Mouse (Mus musculus): ENCODE data around the gene Dnah6.

Dnah6 gene

DNA sequence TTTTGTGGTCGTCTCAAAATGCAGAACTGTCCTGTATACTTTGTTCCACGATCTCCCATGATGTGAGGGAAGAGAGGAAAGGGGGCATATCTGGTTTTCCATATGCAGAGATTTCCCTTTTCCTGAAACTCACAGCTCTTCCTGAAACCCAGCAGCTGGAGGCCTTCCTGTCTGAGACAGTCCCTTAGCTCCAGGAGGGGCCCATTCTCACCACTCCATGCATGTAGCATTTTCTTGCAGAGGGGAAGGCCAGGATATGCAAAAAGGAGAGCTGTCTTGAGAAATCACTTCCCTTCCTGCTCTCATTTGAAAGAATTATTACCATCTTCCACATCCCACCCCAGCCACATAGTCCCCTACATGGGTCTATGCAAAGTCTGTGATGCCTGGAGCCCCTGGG is 183.2 kb downstream of the Dnah6 start:
- no peak for DNase-seq (ENCODE audit: extremely low spot score, low spot score)

DNA sequence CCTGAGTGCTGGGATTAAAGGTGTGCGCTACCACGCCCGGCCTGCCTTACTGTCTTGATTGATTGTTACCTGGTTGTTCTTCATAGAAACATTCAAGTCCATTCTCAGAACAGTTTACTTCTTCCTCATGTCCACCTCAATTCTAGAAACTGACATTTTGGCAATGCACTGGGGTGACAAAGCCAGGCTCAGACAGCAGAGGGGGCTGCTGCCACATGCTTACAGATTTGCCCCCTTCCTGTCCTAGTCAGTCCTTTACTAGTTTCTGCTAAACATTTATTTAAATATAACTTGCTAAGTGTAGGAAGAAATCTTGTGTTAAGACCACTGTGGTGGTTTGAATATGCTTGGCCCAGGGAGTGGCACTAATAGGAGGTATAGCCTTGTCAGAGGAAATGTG is 192.6 kb downstream of the Dnah6 start:
- no peak for DNase-seq (ENCODE audit: extremely low spot score, low spot score)

- DNase-seq (ENCODE audit: extremely low spot score, low spot score) = no peak
These were observed 193.6 kb downstream of the Dnah6 start for GRCm38 (mm10) chr6:73027881-73028280.

DNA sequence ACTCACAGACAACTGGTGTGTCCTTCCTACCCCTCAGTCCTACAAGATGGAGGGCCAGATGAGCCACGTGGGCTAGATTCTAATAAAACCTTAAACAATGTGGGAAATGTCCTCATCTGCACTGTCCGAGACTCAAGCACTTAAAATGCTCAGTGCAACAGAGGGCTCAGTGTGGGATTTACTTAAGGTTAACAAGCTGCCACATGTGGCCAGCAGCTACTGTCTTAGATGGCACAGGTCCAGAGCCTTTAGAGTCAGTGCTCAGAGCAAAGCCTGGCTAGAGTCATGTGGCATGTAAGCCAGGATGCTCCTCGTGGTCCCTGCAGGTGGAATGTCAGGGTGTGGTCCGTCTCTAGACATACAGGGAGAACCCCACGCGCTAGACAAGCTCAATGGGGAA is 194.6 kb downstream of the Dnah6 start:
- no peak for DNase-seq (ENCODE audit: extremely low spot score, low spot score)

DNA sequence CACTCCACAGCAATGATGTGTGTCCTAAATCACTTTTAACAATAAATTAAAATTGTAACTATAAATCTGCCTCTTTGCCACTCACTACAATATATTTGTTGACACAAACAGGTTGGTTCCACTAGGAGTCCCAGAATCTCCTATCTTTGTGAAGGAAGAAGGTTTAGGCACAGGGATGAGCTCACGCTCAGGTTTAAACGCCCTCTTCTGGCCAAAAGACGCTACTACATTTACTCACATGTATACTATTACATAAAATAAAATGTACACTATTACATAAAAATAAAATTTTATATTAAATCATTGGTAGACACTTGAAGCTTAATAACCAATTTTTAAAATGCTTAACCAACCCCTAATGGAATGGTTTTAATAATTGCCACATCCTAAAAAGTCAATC is 201.4 kb downstream of the Dnah6 start:
- DNase-seq (ENCODE audit: extremely low spot score, low spot score) = no peak

DNA sequence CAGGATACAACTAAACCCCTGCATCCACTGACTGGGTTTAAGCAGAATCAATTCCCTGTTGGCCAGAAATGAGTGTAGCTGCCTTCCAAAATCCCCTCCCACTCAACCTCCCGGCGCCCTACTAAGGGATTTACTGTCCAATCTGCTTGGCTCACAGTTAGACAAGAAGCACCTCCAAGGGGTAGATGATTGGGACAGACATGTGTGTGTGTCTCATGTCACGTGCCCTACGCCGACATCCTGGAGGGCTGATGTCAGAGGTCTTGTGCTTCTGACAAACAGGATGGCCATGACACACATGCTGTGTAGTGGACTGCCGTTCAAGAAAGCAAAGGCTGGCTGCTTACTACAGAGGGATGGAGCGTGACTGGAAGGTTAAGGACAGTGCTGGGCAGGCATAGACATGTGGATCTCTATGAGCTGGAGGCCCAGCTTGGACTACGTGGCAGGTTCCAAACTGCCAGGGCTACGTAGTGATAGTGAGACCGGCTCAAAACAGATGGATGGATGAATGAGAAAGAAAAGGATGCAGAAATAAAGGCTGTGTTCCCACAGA is 202.6 kb downstream of the Dnah6 start:
- no peak for DNase-seq (ENCODE audit: extremely low spot score, low spot score)

GRCm38 (mm10) chr6:73014317-73015160 is 206.9 kb downstream of the Dnah6 start:
- no peak for DNase-seq (ENCODE audit: extremely low spot score, low spot score)

GRCm38 (mm10) chr6:73012931-73013330 is 208.5 kb downstream of the Dnah6 start:
- DNase-seq (ENCODE audit: extremely low spot score, low spot score) = no peak

- no peak for DNase-seq (ENCODE audit: extremely low spot score, low spot score)
These were observed 209.6 kb downstream of the Dnah6 start for GRCm38 (mm10) chr6:73011827-73012226.

DNA sequence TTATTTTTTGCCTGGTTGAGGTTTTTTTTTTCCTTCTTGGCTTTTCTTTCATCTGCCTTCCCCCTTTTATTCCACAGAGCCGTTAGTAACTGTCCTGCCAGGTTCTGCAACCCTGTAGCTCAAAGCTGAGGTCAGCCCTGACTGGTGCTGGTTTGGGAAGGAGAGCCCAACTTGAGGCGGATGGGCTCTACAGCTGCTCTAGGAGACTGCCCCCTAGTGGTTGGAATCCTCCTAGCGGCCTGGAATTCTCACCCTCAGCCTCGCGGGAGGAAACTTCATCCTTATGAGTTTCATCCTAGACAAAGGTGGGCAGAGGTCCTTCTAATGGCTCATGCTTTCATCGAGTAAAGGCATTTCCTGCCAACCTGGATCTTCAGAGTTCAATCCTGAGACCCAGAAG is 211.4 kb downstream of the Dnah6 start:
- peak; percentile 54 for DNase-seq (ENCODE audit: extremely low spot score, low spot score)

- DNase-seq (ENCODE audit: extremely low spot score, low spot score) = no peak
These were observed 217.8 kb downstream of the Dnah6 start for GRCm38 (mm10) chr6:73003601-73004000.

DNA sequence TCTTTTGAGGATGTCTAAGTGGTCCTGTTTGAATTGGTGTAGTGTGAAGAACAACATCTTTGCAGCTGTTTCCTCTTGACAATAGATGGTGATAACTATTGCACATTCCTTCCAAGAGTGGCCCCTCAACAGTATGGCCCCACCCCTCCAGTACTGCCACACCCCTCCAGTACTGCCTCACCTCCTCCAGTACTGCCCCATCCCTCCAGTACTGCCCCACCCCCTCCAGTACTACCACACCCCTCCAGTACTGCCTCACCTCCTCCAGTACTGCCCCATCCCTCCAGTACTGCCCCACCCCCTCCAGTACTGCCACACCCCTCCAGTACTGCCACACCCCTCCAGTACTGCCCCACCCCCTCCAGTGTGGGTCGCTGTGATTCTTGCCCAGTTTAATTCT is 219.1 kb downstream of the Dnah6 start:
- no peak for DNase-seq (ENCODE audit: extremely low spot score, low spot score)

GRCm38 (mm10) chr6:72998809-72999208 is 222.6 kb downstream of the Dnah6 start:
- DNase-seq (ENCODE audit: extremely low spot score, low spot score) = no peak

DNA sequence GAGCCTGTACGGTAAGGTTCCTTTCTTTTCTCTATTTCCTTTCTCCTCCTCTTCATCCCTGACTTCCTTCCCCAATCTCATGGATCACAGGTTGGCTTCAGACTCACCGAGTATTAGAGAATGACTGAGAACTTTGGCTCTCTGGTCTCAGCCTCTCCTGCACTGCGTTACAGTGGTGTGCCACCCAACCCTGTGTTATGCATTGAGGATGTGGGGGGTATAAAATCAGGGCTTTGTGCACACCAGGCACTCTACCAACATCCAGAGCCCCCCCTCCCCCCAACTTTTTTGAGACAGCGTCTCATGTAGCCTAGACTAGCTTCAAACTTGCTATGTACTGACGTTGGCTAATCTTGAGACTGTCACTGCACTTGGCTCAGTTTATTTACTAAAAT is 227.8 kb downstream of the Dnah6 start:
- no peak for DNase-seq (ENCODE audit: extremely low spot score, low spot score)

- no peak for DNase-seq (ENCODE audit: extremely low spot score, low spot score)
These were observed 228.3 kb downstream of the Dnah6 start for GRCm38 (mm10) chr6:72993054-72993687.

GRCm38 (mm10) chr6:72990206-72990605 is 231.2 kb downstream of the Dnah6 start:
- DNase-seq (ENCODE audit: extremely low spot score, low spot score) = no peak

- DNase-seq (ENCODE audit: extremely low spot score, low spot score) = no peak
These were observed 232.3 kb downstream of the Dnah6 start for GRCm38 (mm10) chr6:72989028-72989736.

DNA sequence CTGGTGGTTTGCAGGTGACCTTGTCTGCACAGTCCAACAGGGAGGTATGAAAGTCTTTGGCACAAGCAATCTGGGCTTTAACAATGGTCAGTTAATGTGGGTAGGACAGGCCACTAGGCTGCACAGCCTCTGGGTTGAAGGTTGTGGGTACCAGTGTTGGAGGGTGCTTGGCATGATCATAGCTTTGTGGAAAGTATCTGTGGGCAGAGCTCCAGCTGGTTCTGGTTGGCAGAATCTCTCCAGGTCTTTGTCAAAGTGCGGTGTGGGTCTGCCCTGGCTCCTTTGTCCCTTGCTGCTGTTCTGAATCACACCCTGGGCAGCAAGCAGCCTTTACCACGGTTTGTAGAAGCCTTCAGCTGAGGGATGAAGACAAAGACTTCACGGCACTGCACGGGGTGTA is 238.9 kb downstream of the Dnah6 start:
- no peak for DNase-seq (ENCODE audit: extremely low spot score, low spot score)

DNA sequence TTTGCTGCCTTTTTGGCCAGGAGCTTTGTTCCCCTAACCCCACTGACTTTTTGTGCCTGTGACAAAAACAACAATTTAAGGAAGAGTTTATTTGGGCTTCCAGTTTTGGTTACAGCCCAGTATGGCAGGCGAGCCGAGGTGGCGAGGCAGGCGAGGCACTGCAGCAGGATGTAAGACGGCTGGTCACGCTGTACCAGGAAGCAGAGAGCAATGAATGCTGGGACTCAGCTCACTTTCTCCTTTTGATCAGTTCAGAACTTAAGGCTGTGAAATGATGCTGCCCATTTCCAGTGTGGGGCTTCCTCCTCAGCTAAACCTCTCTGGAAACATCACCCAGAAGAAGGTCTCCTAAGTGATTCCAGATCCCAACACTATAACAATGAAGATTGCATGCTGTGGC is 239.6 kb downstream of the Dnah6 start:
- DNase-seq (ENCODE audit: extremely low spot score, low spot score) = no peak

DNA sequence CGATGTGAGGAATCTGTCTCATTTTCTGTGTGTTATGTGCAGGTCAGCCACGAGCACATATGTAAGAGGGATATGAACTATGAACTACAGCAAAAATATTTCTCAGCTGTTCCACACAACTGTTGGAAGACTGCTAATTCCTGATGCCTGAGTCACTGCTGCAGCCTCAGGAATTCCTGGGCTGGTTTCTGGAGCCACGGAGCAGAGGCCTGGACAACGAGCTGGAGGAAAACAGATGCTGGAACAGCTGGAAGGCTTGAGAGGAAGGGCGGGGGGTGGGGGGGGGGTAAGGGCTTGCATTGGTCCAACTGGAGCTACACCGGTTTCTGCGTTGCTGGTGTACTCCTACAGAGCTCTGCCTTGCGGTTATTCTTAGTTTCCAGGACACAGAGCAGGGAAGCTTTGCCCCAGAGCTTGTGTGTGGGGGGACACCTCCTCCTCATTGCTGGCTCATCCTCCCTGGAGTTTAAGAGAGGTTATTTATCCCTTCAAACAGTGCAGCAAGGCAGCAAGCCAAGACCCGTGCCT is 240.3 kb downstream of the Dnah6 start:
- DNase-seq (ENCODE audit: extremely low spot score, low spot score) = peak; percentile 31

- DNase-seq (ENCODE audit: extremely low spot score, low spot score) = no peak
These were observed 244.6 kb downstream of the Dnah6 start for GRCm38 (mm10) chr6:72976866-72977265.

GRCm38 (mm10) chr6:72971074-72971473 is 250.4 kb downstream of the Dnah6 start:
- no peak for DNase-seq (ENCODE audit: extremely low spot score, low spot score)

Data from neural tube, embryonic 10.5 days (tissue).